Mouse (Mus musculus): ENCODE results near the gene Clic3. TPM values are rescaled to one million over a fixed set of nuclear protein-coding genes. Genes with fewer than 3 reads are reported as not detected.

Clic3 gene
- total RNA-seq (2012; rRNA removed) (0.30 and 0.63 TPM in 2 replicates), total RNA-seq (2014; rRNA removed) (not detected in 2 replicates), polyA plus RNA-seq (2012; ENCODE audit: insufficient read length, low read depth) (0.71 and 1.6 TPM in 2 replicates)

- H3K4me3 ChIP-seq (replicated peaks in 1 of 3; ENCODE audit: low read depth in 2 of 3, low read length in 2 of 3, poor library complexity in 1 of 3): no peak within 1 kb of the TSS
- in situ Hi-C loops (cut with MboI; ENCODE audit: low pct_ligation_motif_present, low pct_unique_long_range_greater_than_20kb, low sequenced_read_pairs) (no loop called here), dilution Hi-C loops (cut with MboI; ENCODE audit: extremely low pct_ligation_motif_present, extremely low pct_unique_long_range_greater_than_20kb, low sequenced_read_pairs) (no loop called here)
- TF ChIP-seq MAZ (IDR thresholded peaks at IDR 0.05; ENCODE audit: low read depth, low read length) (no peak), TCF12 (IDR thresholded peaks at IDR 0.05; ENCODE audit: low read depth, low read length) (no peak), CHD1 (IDR thresholded peaks at IDR 0.05; ENCODE audit: low read depth, low read length) (no peak), MAFK (IDR thresholded peaks at IDR 0.05; ENCODE audit: insufficient replicate concordance, low read length) (no peak), KAT2A (IDR thresholded peaks at IDR 0.05; ENCODE audit: insufficient replicate concordance, low read length) (no peak), GABPA (IDR thresholded peaks at IDR 0.05; ENCODE audit: insufficient replicate concordance, low read depth, low read length) (no peak), USF1 (IDR thresholded peaks at IDR 0.05; ENCODE audit: low read depth, low read length) (no peak)
- no peak within 1 kb of the TSS for H3K4me2 ChIP-seq (ENCODE audit: insufficient read depth, low read depth, poor library complexity, severe bottlenecking)
- peaks cover 11 to 29% of the 10 kb centered on the region in 2 experiments for H3K36me3 ChIP-seq (replicated peaks in 1 of 2; ENCODE audit: control insufficient read depth in 1 of 2, insufficient read depth in 1 of 2, low read length in 1 of 2)
- peaks cover 2% of the 10 kb centered on the region; the same call in 1 of the 2 replicates for H3K79me2 ChIP-seq (replicated peaks; ENCODE audit: control insufficient read depth, extremely low read depth, insufficient read depth, poor library complexity, severe bottlenecking)
- no peaks in the 10 kb centered on the region for H3K27me3 ChIP-seq (replicated peaks)
- DNase-seq (ENCODE audit: extremely low read depth): no peak
- peaks cover 4 to 17% of the 10 kb centered on the region in 2 experiments for H3K4me1 ChIP-seq (ENCODE audit: control insufficient read depth in 1 of 2, insufficient read depth in 2 of 2)
- no peaks in the 10 kb centered on the region for H3K9me3 ChIP-seq (replicated peaks; ENCODE audit: low read length)
- no peak within 1 kb of the TSS for H3K27ac ChIP-seq (ENCODE audit: insufficient read depth, low read depth)
- H3K9ac ChIP-seq (ENCODE audit: insufficient read depth, low read depth): no peak within 1 kb of the TSS
Measured at GRCm38 (mm10) chr2:25456205-25456953, at the start of gene Clic3. Clic3 (plus strand) TSS chr2:25456838.

- no peaks in the 10 kb centered on the region for H3K9me3 ChIP-seq (replicated peaks; ENCODE audit: low read length)
- DNase-seq (ENCODE audit: extremely low read depth): no peak
- TF ChIP-seq ZNF384 (IDR thresholded peaks at IDR 0.05; ENCODE audit: low read depth, low read length) (no peak), KAT2A (IDR thresholded peaks at IDR 0.05; ENCODE audit: insufficient replicate concordance, low read length) (no peak), RAD21 (IDR thresholded peaks at IDR 0.05; ENCODE audit: low read depth, low read length) (no peak), MEF2A (IDR thresholded peaks at IDR 0.05; ENCODE audit: borderline replicate concordance, low read depth, low read length) (no peak), HCFC1 (IDR thresholded peaks at IDR 0.05; ENCODE audit: low read depth, low read length) (no peak), SMC3 (IDR thresholded peaks at IDR 0.05; ENCODE audit: low read depth, low read length) (no peak), BHLHE40 (IDR thresholded peaks at IDR 0.05; ENCODE audit: low read depth, low read length) (no peak), UBTF (IDR thresholded peaks at IDR 0.05; ENCODE audit: low read depth, low read length) (no peak), MAZ (IDR thresholded peaks at IDR 0.05; ENCODE audit: low read depth, low read length) (no peak), ZMIZ1 (IDR thresholded peaks at IDR 0.05; ENCODE audit: low read depth, low read length) (no peak), MAX (IDR thresholded peaks at IDR 0.05; ENCODE audit: low read length) (no peak), JUN (IDR thresholded peaks at IDR 0.05; ENCODE audit: insufficient read depth, low read depth, low read length) (no peak), USF1 (IDR thresholded peaks at IDR 0.05; ENCODE audit: low read depth, low read length) (no peak), EP300 (IDR thresholded peaks at IDR 0.05; ENCODE audit: low read length) (no peak)
- in situ Hi-C loops (cut with MboI; ENCODE audit: low pct_ligation_motif_present, low pct_unique_long_range_greater_than_20kb, low sequenced_read_pairs): no loop called here
- no peak overlapping the region for H3K4me3 ChIP-seq (replicated peaks in 1 of 3; ENCODE audit: low read depth in 2 of 3, low read length in 2 of 3, poor library complexity in 1 of 3)
- H3K4me1 ChIP-seq (ENCODE audit: control insufficient read depth in 1 of 2, insufficient read depth in 2 of 2): no peaks in the 10 kb centered on the region
- H3K9ac ChIP-seq (ENCODE audit: insufficient read depth, low read depth): no peak overlapping the region
- dilution Hi-C loops (cut with MboI; ENCODE audit: extremely low pct_ligation_motif_present, extremely low pct_unique_long_range_greater_than_20kb, low sequenced_read_pairs): no loop called here
- peaks cover 77% of the 10 kb centered on the region for H3K27me3 ChIP-seq (replicated peaks)
- H3K27ac ChIP-seq (ENCODE audit: insufficient read depth, low read depth): no peak overlapping the region
- no peaks in the 10 kb centered on the region for H3K79me2 ChIP-seq (replicated peaks; ENCODE audit: control insufficient read depth, extremely low read depth, insufficient read depth, poor library complexity, severe bottlenecking)
- H3K4me2 ChIP-seq (ENCODE audit: insufficient read depth, low read depth, poor library complexity, severe bottlenecking): no peak overlapping the region
- H3K36me3 ChIP-seq (replicated peaks in 1 of 2; ENCODE audit: control insufficient read depth in 1 of 2, insufficient read depth in 1 of 2, low read length in 1 of 2): no peaks in the 10 kb centered on the region
Measured at GRCm38 (mm10) chr2:25408908-25409307, 47.7 kb upstream of the Clic3 start.

Data from CH12.LX (cell line).